Mouse (Mus musculus): ENCODE results near the gene Lin7b. TPM values are rescaled to one million over a fixed set of nuclear protein-coding genes. Genes with fewer than 3 reads are reported as not detected.

The Lin7b gene
- polyA plus RNA-seq, 1 experiment from 2014 or later: 0.89 TPM

GRCm38 (mm10) chr7:45337469-45337868, 32.9 kb downstream of the Lin7b start:
- peaks cover 78% of the 10 kb centered on the region for H3K4me1 ChIP-seq (replicated peaks)

GRCm38 (mm10) chr7:45336319-45336718, 34.1 kb downstream of the Lin7b start:
- peaks cover 57% of the 10 kb centered on the region for H3K27me3 ChIP-seq (ENCODE audit: insufficient read depth, poor library complexity, severe bottlenecking)
- no peak overlapping the region for H3K4me3 ChIP-seq
- H3K27ac ChIP-seq: no peak overlapping the region
- no peaks in the 10 kb centered on the region for H3K9me3 ChIP-seq
- 89% methylated on average over 4 of the region's 4 CpGs for WGBS
- no peaks in the 10 kb centered on the region for H3K36me3 ChIP-seq
- H3K4me1 ChIP-seq (replicated peaks): peaks cover 77% of the 10 kb centered on the region
- no peak for DNase-seq (ENCODE audit: low spot score)

More at GRCm38 (mm10) chr7:45337469-45337868, 32.9 kb downstream of the Lin7b start:
- Histone ChIP-seq H3K4me3 (no peak overlapping the region), H3K27me3 (ENCODE audit: insufficient read depth, poor library complexity, severe bottlenecking) (peaks cover 48% of the 10 kb centered on the region), H3K36me3 (no peaks in the 10 kb centered on the region), H3K9me3 (no peaks in the 10 kb centered on the region), H3K27ac (no peak overlapping the region)
- 9% methylated on average over 4 of the region's 4 CpGs for WGBS
- no peak for DNase-seq (ENCODE audit: low spot score)

GRCm38 (mm10) chr7:45335056-45335455, 35.3 kb downstream of the Lin7b start, which contains the start of gene Hrc:
TSS of gene Hrc (plus strand) at chr7:45335290.
- 30% methylated on average over 5 of the region's 5 CpGs for WGBS
- Histone ChIP-seq H3K27me3 (ENCODE audit: insufficient read depth, poor library complexity, severe bottlenecking) (peaks cover 49% of the 10 kb centered on the region), H3K27ac (peak within 1 kb of the TSS; percentile 89; the same call in 1 of the 2 replicates), H3K9me3 (no peaks in the 10 kb centered on the region), H3K4me3 (peak within 1 kb of the TSS; percentile 80; the same call in 1 of the 2 replicates), H3K4me1 (replicated peaks) (peaks cover 69% of the 10 kb centered on the region), H3K36me3 (no peaks in the 10 kb centered on the region)
- no peak for DNase-seq (ENCODE audit: low spot score)

GRCm38 (mm10) chr7:45334605-45335004, 35.8 kb downstream of the Lin7b start:
- H3K4me3 ChIP-seq: peak overlapping the region; percentile 80; the same call in 1 of the 2 replicates
- H3K27me3 ChIP-seq (ENCODE audit: insufficient read depth, poor library complexity, severe bottlenecking): peaks cover 49% of the 10 kb centered on the region
- H3K4me1 ChIP-seq (replicated peaks): peaks cover 64% of the 10 kb centered on the region
- WGBS: 28% methylated on average over 3 of the region's 3 CpGs
- H3K27ac ChIP-seq: peak overlapping the region; percentile 42; the same call in 1 of the 2 replicates
- H3K36me3 ChIP-seq: no peaks in the 10 kb centered on the region
- DNase-seq (ENCODE audit: low spot score): no peak
- no peaks in the 10 kb centered on the region for H3K9me3 ChIP-seq

GRCm38 (mm10) chr7:45333431-45333982, 36.9 kb downstream of the Lin7b start, which contains the start of gene Trpm4:
TSS of gene Trpm4 (minus strand) at chr7:45333780.
- Histone ChIP-seq H3K36me3 (no peaks in the 10 kb centered on the region), H3K9me3 (no peaks in the 10 kb centered on the region), H3K4me1 (replicated peaks) (peaks cover 53% of the 10 kb centered on the region), H3K27me3 (ENCODE audit: insufficient read depth, poor library complexity, severe bottlenecking) (peaks cover 49% of the 10 kb centered on the region), H3K27ac (peak within 1 kb of the TSS; percentile 89), H3K4me3 (peak within 1 kb of the TSS; percentile 80)
- DNase-seq (ENCODE audit: low spot score): peak; percentile 81
- WGBS: under 1% methylated on average over 38 of the region's 38 CpGs

GRCm38 (mm10) chr7:45332685-45333425, 37.5 kb downstream of the Lin7b start:
- 3% methylated on average over 22 of the region's 22 CpGs for WGBS
- H3K4me3 ChIP-seq: peak overlapping the region; percentile 80
- peak overlapping the region; percentile 89 for H3K27ac ChIP-seq
- peaks cover 47% of the 10 kb centered on the region for H3K4me1 ChIP-seq (replicated peaks)
- H3K27me3 ChIP-seq (ENCODE audit: insufficient read depth, poor library complexity, severe bottlenecking): peaks cover 46% of the 10 kb centered on the region
- H3K36me3 ChIP-seq: no peaks in the 10 kb centered on the region
- no peaks in the 10 kb centered on the region for H3K9me3 ChIP-seq
- peak; percentile 63 for DNase-seq (ENCODE audit: low spot score)

- H3K4me1 ChIP-seq (replicated peaks): peaks cover 40% of the 10 kb centered on the region
- no peaks in the 10 kb centered on the region for H3K9me3 ChIP-seq
- no peak overlapping the region for H3K4me3 ChIP-seq
- no peak overlapping the region for H3K27ac ChIP-seq
- H3K27me3 ChIP-seq (ENCODE audit: insufficient read depth, poor library complexity, severe bottlenecking): peaks cover 32% of the 10 kb centered on the region
- peaks cover 4% of the 10 kb centered on the region; the same call in 1 of the 2 replicates for H3K36me3 ChIP-seq
- 78% methylated on average over 6 of the region's 6 CpGs for WGBS
- no peak for DNase-seq (ENCODE audit: low spot score)
These were observed 38.9 kb downstream of the Lin7b start for GRCm38 (mm10) chr7:45331502-45331901.

GRCm38 (mm10) chr7:45328841-45329475, 41.4 kb downstream of the Lin7b start:
- Histone ChIP-seq H3K27ac (no peak overlapping the region), H3K9me3 (peaks cover 3% of the 10 kb centered on the region; the same call in 1 of the 2 replicates), H3K36me3 (peaks cover 18% of the 10 kb centered on the region), H3K4me3 (no peak overlapping the region), H3K27me3 (ENCODE audit: insufficient read depth, poor library complexity, severe bottlenecking) (peaks cover 17% of the 10 kb centered on the region; the same call in 1 of the 2 replicates), H3K4me1 (replicated peaks) (peaks cover 25% of the 10 kb centered on the region)
- WGBS: 86% methylated on average over 13 of the region's 13 CpGs
- DNase-seq (ENCODE audit: low spot score): no peak

- no peak overlapping the region for H3K4me3 ChIP-seq
- H3K9me3 ChIP-seq: peaks cover 3% of the 10 kb centered on the region; the same call in 1 of the 2 replicates
- no peaks in the 10 kb centered on the region for H3K27me3 ChIP-seq (ENCODE audit: insufficient read depth, poor library complexity, severe bottlenecking)
- no peak for DNase-seq (ENCODE audit: low spot score)
- no peak overlapping the region for H3K27ac ChIP-seq
- H3K36me3 ChIP-seq: peaks cover 22% of the 10 kb centered on the region
- H3K4me1 ChIP-seq (replicated peaks): 0 out of 2 replicates have a peak, but pooled peaks cover 2% of the 10 kb centered on the region
These were observed 44.6 kb downstream of the Lin7b start for GRCm38 (mm10) chr7:45325800-45326199.

- Histone ChIP-seq H3K9me3 (peaks cover 3% of the 10 kb centered on the region; the same call in 1 of the 2 replicates), H3K4me1 (replicated peaks) (0 out of 2 replicates have a peak, but pooled peaks cover 2% of the 10 kb centered on the region), H3K27ac (no peak overlapping the region), H3K36me3 (peaks cover 22% of the 10 kb centered on the region), H3K4me3 (no peak overlapping the region), H3K27me3 (ENCODE audit: insufficient read depth, poor library complexity, severe bottlenecking) (no peaks in the 10 kb centered on the region)
- 89% methylated on average over 5 of the region's 5 CpGs for WGBS
- no peak for DNase-seq (ENCODE audit: low spot score)
These were observed 47.3 kb downstream of the Lin7b start for GRCm38 (mm10) chr7:45323069-45323468.

GRCm38 (mm10) chr7:45322245-45322644, 48.1 kb downstream of the Lin7b start:
- no peak overlapping the region for H3K27ac ChIP-seq
- H3K36me3 ChIP-seq: peaks cover 26% of the 10 kb centered on the region
- no peaks in the 10 kb centered on the region for H3K27me3 ChIP-seq (ENCODE audit: insufficient read depth, poor library complexity, severe bottlenecking)
- H3K4me1 ChIP-seq (replicated peaks): no peaks in the 10 kb centered on the region
- 88% methylated on average over 4 of the region's 4 CpGs for WGBS
- no peak for DNase-seq (ENCODE audit: low spot score)
- peaks cover 3% of the 10 kb centered on the region; the same call in 1 of the 2 replicates for H3K9me3 ChIP-seq
- H3K4me3 ChIP-seq: no peak overlapping the region
